Mouse (Mus musculus): ENCODE measurements around the gene Cnmd. TPM values are rescaled to one million over a fixed set of nuclear protein-coding genes. Genes with fewer than 3 reads are reported as not detected.

Cnmd gene
- polyA plus RNA-seq, 1 experiment from 2014 or later, result 4.9 TPM

GRCm38 (mm10) chr14:79671008-79671407 lies 9.0 kb upstream of the Cnmd start:
- no peak for DNase-seq (ENCODE audit: low spot score)
- H3K27me3 ChIP-seq (ENCODE audit: low read depth, poor library complexity, severe bottlenecking), result no peaks in the 10 kb centered on the region
- no peak overlapping the region for H3K4me3 ChIP-seq
- no peaks in the 10 kb centered on the region for H3K36me3 ChIP-seq
- H3K4me1 ChIP-seq, result peaks cover 12% of the 10 kb centered on the region
- no peaks in the 10 kb centered on the region for H3K9me3 ChIP-seq (replicated peaks)
- no peak overlapping the region for H3K27ac ChIP-seq
- WGBS, result 86% methylated on average over 3 of the region's 3 CpGs

DNA sequence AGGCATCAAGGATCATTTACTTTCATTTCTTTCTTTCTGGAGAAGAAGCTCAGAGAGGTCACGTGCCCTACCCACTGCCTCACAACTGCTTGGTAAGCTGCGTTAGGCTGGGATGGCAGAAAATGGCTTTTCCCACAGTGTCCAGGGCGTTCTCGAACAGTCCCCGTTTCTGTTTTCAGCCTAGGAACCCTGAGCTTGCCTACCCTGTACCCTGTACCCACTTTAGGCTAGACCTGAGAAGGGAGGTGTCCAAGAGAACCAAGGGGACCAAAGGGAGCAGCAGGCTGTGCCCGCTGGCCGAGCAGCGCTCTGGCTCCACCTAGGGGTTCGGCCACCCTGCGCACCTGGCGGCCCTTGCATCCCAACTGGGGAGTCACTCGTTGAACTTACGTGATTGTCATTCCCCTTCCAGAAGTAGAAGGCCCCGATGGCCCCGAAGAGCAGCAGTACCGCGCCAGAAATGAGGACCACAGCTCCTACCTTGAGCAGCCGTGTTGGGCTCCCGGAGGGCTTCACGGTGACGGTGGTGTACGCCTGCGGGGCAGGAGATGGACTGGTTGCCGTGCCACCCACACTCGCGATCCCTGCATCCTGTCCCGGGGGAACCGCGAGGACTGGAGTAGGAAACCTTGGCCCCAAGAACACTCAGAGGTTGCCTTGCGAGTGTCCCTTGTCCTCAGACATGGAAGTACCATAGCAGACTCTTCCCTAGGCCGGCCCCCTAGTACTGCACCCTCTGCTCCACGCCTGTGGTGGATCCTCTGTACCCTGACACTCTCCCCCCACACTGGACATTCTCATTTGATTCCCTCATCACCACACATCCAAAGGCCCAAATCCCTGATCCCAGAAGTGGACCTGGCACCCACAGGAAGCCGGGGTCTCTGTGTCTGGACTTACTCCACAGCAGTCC lies 709 bp downstream of the Cnmd start:
- peak overlapping the region; percentile 34 for H3K4me3 ChIP-seq
- H3K27ac ChIP-seq, result no peak overlapping the region

GRCm38 (mm10) chr14:79660467-79660866 lies 1.5 kb downstream of the Cnmd start:
- Histone ChIP-seq H3K4me1 (peaks cover 13% of the 10 kb centered on the region), H3K27ac (no peak overlapping the region), H3K27me3 (ENCODE audit: low read depth, poor library complexity, severe bottlenecking) (peaks cover 24% of the 10 kb centered on the region), H3K4me3 (peak overlapping the region; percentile 34; the same call in 1 of the 2 replicates), H3K36me3 (no peaks in the 10 kb centered on the region), H3K9me3 (replicated peaks) (no peaks in the 10 kb centered on the region)
- WGBS, result 69% methylated on average over 5 of the region's 5 CpGs
- DNase-seq (ENCODE audit: low spot score), result no peak

More for the DNA sequence above, 709 bp downstream of the Cnmd start:
- H3K4me1 ChIP-seq, result peaks cover 13% of the 10 kb centered on the region
- no peaks in the 10 kb centered on the region for H3K9me3 ChIP-seq (replicated peaks)
- peaks cover 24% of the 10 kb centered on the region for H3K27me3 ChIP-seq (ENCODE audit: low read depth, poor library complexity, severe bottlenecking)
- DNase-seq (ENCODE audit: low spot score), result peak; percentile 76
- H3K36me3 ChIP-seq, result no peaks in the 10 kb centered on the region
- WGBS, result 20% methylated on average over 33 of the region's 33 CpGs

GRCm38 (mm10) chr14:79658748-79659508 lies 3.0 kb downstream of the Cnmd start:
- 81% methylated on average over 6 of the region's 6 CpGs for WGBS
- H3K36me3 ChIP-seq, result no peaks in the 10 kb centered on the region
- H3K4me1 ChIP-seq, result peaks cover 13% of the 10 kb centered on the region
- H3K27ac ChIP-seq, result no peak overlapping the region
- H3K27me3 ChIP-seq (ENCODE audit: low read depth, poor library complexity, severe bottlenecking), result peaks cover 24% of the 10 kb centered on the region
- no peak overlapping the region for H3K4me3 ChIP-seq
- H3K9me3 ChIP-seq (replicated peaks), result no peaks in the 10 kb centered on the region
- no peak for DNase-seq (ENCODE audit: low spot score)

GRCm38 (mm10) chr14:79658286-79658685 lies 3.7 kb downstream of the Cnmd start:
- Histone ChIP-seq H3K9me3 (replicated peaks) (no peaks in the 10 kb centered on the region), H3K27ac (peak overlapping the region; percentile 3; the same call in 1 of the 2 replicates), H3K36me3 (no peaks in the 10 kb centered on the region), H3K4me3 (no peak overlapping the region), H3K4me1 (peaks cover 13% of the 10 kb centered on the region), H3K27me3 (ENCODE audit: low read depth, poor library complexity, severe bottlenecking) (peaks cover 24% of the 10 kb centered on the region)
- DNase-seq (ENCODE audit: low spot score), result no peak
- WGBS, result 75% methylated on average over 5 of the region's 5 CpGs

DNA sequence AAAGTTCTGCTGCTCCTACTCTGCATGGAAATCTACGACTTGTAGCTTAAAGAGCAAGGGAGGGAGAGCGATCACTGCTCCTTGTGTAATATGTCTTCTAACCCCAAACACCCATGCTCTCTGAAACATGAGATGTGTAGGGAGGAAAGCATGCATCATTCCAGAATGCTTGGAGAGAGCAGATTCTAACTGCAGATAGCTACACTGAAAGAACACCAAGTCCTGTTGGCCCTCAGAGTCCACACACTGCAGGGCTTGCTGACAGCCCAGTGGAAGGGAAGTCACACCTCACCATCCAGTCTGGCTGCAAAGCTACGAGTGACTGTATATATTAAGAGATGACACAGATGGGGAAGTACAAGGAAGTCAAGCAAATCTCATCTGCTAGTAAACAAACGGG lies 9.3 kb downstream of the Cnmd start:
- no peak for DNase-seq (ENCODE audit: low spot score)

DNA sequence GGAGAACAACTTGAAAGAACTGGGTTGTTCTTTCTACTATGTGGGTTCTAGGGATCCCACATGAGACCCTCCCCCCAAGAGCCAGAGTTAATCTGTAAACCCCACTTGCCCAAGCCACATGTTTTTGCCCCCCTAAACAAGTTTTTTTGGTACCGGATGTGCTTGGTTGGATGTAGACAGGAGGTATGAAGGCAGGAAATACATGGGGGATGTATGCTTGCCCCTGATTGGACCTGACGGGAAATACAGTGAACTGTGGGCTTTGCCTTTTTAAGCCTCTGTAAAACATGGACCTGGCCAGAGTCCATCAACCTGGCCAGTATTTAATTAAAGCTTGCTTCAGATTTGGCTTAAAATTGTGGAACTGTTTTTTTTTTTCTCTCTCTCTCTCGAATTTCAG lies 12.3 kb downstream of the Cnmd start:
- H3K4me3 ChIP-seq, result no peak overlapping the region
- H3K36me3 ChIP-seq, result no peaks in the 10 kb centered on the region
- peaks cover 12% of the 10 kb centered on the region; the same call in 1 of the 2 replicates for H3K27me3 ChIP-seq (ENCODE audit: low read depth, poor library complexity, severe bottlenecking)
- peaks cover 9% of the 10 kb centered on the region for H3K4me1 ChIP-seq
- H3K27ac ChIP-seq, result no peak overlapping the region
- DNase-seq (ENCODE audit: low spot score), result no peak
- WGBS, result 82% methylated on average over 3 of the region's 3 CpGs
- H3K9me3 ChIP-seq (replicated peaks), result no peaks in the 10 kb centered on the region

More for the DNA sequence above, 9.3 kb downstream of the Cnmd start:
- no peak overlapping the region for H3K4me3 ChIP-seq
- WGBS, result 71% methylated on average over 4 of the region's 4 CpGs
- no peaks in the 10 kb centered on the region for H3K27me3 ChIP-seq (ENCODE audit: low read depth, poor library complexity, severe bottlenecking)
- no peaks in the 10 kb centered on the region for H3K36me3 ChIP-seq
- H3K27ac ChIP-seq, result no peak overlapping the region
- H3K4me1 ChIP-seq, result no peaks in the 10 kb centered on the region
- no peaks in the 10 kb centered on the region for H3K9me3 ChIP-seq (replicated peaks)

GRCm38 (mm10) chr14:79645378-79645777 lies 16.6 kb downstream of the Cnmd start:
- DNase-seq (ENCODE audit: low spot score), result peak; percentile 49
- H3K4me3 ChIP-seq, result peak overlapping the region; percentile 26
- peaks cover 18% of the 10 kb centered on the region; the same call in 1 of the 2 replicates for H3K27me3 ChIP-seq (ENCODE audit: low read depth, poor library complexity, severe bottlenecking)
- no peaks in the 10 kb centered on the region for H3K9me3 ChIP-seq (replicated peaks)
- WGBS, result 9% methylated on average over 11 of the region's 11 CpGs
- H3K36me3 ChIP-seq, result no peaks in the 10 kb centered on the region
- H3K27ac ChIP-seq, result peak overlapping the region; percentile 12; the same call in 1 of the 2 replicates
- peaks cover 11% of the 10 kb centered on the region for H3K4me1 ChIP-seq

GRCm38 (mm10) chr14:79642063-79642462 lies 19.9 kb downstream of the Cnmd start:
- DNase-seq (ENCODE audit: low spot score), result no peak
- Histone ChIP-seq H3K36me3 (no peaks in the 10 kb centered on the region), H3K27ac (no peak overlapping the region), H3K27me3 (ENCODE audit: low read depth, poor library complexity, severe bottlenecking) (peaks cover 17% of the 10 kb centered on the region; the same call in 1 of the 2 replicates), H3K4me1 (peaks cover 17% of the 10 kb centered on the region), H3K4me3 (no peak overlapping the region), H3K9me3 (replicated peaks) (no peaks in the 10 kb centered on the region)
- WGBS, result 84% methylated on average over 9 of the region's 9 CpGs

DNA sequence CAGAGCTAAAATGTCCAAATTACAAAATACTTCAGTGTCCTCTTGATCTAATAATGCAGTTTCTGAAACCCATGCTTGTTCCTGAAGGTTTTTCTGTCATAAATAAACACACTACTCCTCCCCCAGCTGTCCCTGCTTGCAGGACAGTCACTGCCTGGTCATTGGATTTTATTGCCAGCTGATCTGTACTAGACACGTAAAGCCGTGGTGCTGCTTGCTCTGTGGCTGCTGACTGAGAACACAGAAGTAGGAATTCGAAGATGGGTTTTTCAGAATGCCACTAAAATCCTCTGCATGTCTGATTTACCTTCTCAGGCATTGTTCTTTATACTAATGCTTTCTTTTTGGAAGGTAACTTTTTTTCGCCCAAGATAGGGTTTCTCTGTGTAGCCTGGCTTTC lies 25.2 kb downstream of the Cnmd start:
- peaks cover 8% of the 10 kb centered on the region for H3K36me3 ChIP-seq
- no peak overlapping the region for H3K27ac ChIP-seq
- WGBS, result 61% methylated on average over 4 of the region's 4 CpGs
- H3K4me3 ChIP-seq, result no peak overlapping the region
- H3K9me3 ChIP-seq (replicated peaks), result no peaks in the 10 kb centered on the region
- H3K27me3 ChIP-seq (ENCODE audit: low read depth, poor library complexity, severe bottlenecking), result no peaks in the 10 kb centered on the region
- H3K4me1 ChIP-seq, result peaks cover 6% of the 10 kb centered on the region; the same call in 1 of the 2 replicates
- no peak for DNase-seq (ENCODE audit: low spot score)

DNA sequence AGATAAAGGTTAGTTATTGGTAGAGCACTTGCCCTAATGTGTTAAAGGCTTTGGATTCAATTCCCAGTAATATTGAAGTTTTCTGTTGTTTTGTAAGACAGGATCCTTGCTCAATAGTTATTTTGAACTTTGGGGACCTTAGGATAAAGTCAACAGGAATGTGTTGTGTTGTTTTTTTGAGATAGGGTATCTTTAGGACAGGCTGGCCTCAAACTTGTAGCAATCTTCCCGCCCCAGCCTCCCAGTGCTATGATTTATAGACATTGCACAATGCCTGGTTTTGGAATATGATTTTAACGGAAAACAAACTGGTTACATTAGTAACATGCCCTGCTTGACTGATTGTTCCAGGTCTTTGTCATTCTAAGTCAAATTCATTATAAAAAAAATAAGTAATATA lies 28.8 kb downstream of the Cnmd start:
- H3K4me3 ChIP-seq, result no peak overlapping the region
- peaks cover 6% of the 10 kb centered on the region; the same call in 1 of the 2 replicates for H3K4me1 ChIP-seq
- peaks cover 43% of the 10 kb centered on the region for H3K36me3 ChIP-seq
- DNase-seq (ENCODE audit: low spot score), result no peak
- H3K27me3 ChIP-seq (ENCODE audit: low read depth, poor library complexity, severe bottlenecking), result no peaks in the 10 kb centered on the region
- H3K9me3 ChIP-seq (replicated peaks), result no peaks in the 10 kb centered on the region
- WGBS, result 97% methylated on average over 2 of the region's 2 CpGs
- H3K27ac ChIP-seq, result no peak overlapping the region

- no peak overlapping the region for H3K4me3 ChIP-seq
Measured at GRCm38 (mm10) chr14:79632330-79632729, 29.6 kb downstream of the Cnmd start.

DNA sequence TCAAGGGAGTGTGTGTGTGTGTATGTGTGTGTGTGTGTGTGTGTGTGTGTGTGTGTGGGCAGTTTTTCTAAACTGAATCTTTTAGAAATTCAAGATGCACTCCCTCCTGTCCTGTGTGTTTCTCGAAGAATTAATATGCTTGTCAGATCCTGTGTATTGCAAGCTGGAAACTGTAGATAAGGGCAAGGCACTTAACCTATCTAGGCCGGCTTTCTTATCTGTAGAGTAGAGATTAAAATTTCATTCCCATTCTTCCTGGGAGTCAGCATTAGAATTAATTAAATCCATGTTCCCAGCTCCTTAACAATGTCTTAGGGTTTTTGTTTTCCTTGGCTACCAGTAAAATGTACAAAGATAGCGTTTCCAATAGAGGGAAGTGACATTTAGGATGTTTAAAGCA lies 40.8 kb downstream of the Cnmd start:
- no peak for DNase-seq (ENCODE audit: low spot score)
- H3K4me1 ChIP-seq, result no peaks in the 10 kb centered on the region
- no peak overlapping the region for H3K27ac ChIP-seq
- H3K4me3 ChIP-seq, result no peak overlapping the region
- H3K36me3 ChIP-seq, result peaks cover 87% of the 10 kb centered on the region
- H3K9me3 ChIP-seq (replicated peaks), result no peaks in the 10 kb centered on the region
- no peaks in the 10 kb centered on the region for H3K27me3 ChIP-seq (ENCODE audit: low read depth, poor library complexity, severe bottlenecking)
- 83% methylated on average over 3 of the region's 3 CpGs for WGBS

More at GRCm38 (mm10) chr14:79632330-79632729, 29.6 kb downstream of the Cnmd start:
- WGBS, result 93% methylated on average over 6 of the region's 6 CpGs
- no peak for DNase-seq (ENCODE audit: low spot score)
- H3K27ac ChIP-seq, result no peak overlapping the region
- H3K36me3 ChIP-seq, result peaks cover 51% of the 10 kb centered on the region
- no peaks in the 10 kb centered on the region for H3K9me3 ChIP-seq (replicated peaks)
- H3K27me3 ChIP-seq (ENCODE audit: low read depth, poor library complexity, severe bottlenecking), result no peaks in the 10 kb centered on the region
- no peaks in the 10 kb centered on the region for H3K4me1 ChIP-seq

Data from limb, embryonic 10.5 days (tissue).